Mouse (Mus musculus) limb, embryonic 15.5 days (tissue): ENCODE measurements around the gene Mapk12. TPM values are rescaled to one million over a fixed set of nuclear protein-coding genes. Genes with fewer than 3 reads are reported as not detected.

Experiments
- ATAC-seq: fragments of 200-750 bp; cut with Nextera tagmentation; 2 replicates; pipeline ENCODE4 v1.8.0; 2017; ENCODE audit warnings: low read depth, moderate TSS enrichment; ENCODE audit not compliant: insufficient number of reproducible peaks, low FRiP score, low TSS enrichment
- H3K27ac ChIP-seq: fragments of 300-500 bp; sonication (generic); 2 replicates; pipeline ENCODE4 v1.5.1; 2015; ENCODE audit warnings: moderate library complexity, mild to moderate bottlenecking, inconsistent platforms
- H3K27me3 ChIP-seq: fragments of 300-500 bp; sonication (generic); 2 replicates; pipeline ENCODE4 v1.6.1; 2015; ENCODE audit warnings: inconsistent platforms
- H3K36me3 ChIP-seq: fragments of 300-500 bp; sonication (generic); 2 replicates; pipeline ENCODE4 v1.6.1; 2015; ENCODE audit warnings: inconsistent platforms
- H3K4me1 ChIP-seq: fragments of 300-500 bp; sonication (generic); 2 replicates; pipeline ENCODE4 v1.6.1; 2015; ENCODE audit warnings: inconsistent platforms
- H3K4me2 ChIP-seq: fragments of 300-500 bp; sonication (generic); 2 replicates; pipeline ENCODE4 v1.6.1; 2015; ENCODE audit warnings: mild to moderate bottlenecking, inconsistent platforms
- H3K4me3 ChIP-seq: fragments of 300-500 bp; sonication (generic); 2 replicates; pipeline ENCODE4 v1.5.1; 2015; ENCODE audit warnings: mild to moderate bottlenecking, inconsistent platforms
- H3K9ac ChIP-seq: fragments of 300-500 bp; sonication (generic); 2 replicates; pipeline ENCODE4 v1.6.1; 2015; ENCODE audit warnings: inconsistent platforms
- H3K9me3 ChIP-seq: fragments of 300-500 bp; sonication (generic); 2 replicates; pipeline ENCODE4 v1.6.1; 2016; ENCODE audit warnings: inconsistent platforms
- WGBS: fragments of 180-500 bp; shearing (Covaris S2); methylation state at CpG from one replicate; pipeline ENCODE4 v1.1.7; 2015; 5-methylcytosine and 5-hydroxymethylcytosine counted together
- polyA plus RNA-seq: library from polyadenylated mRNA; unstranded; fragments of >200 nt; fragmentation: Nextera tagmentation; extraction: Ambion mirVana; gene quantifications from 2 replicates; pipeline ENCODE4 v1.2.1, GENCODE M21; 2015

Gene Mapk12
- polyA plus RNA-seq, 1 experiment from 2014 or later, result 7.1 TPM

GRCm38 (mm10) chr15:89169431-89169830, 28.9 kb upstream of the Mapk12 start:
- Histone ChIP-seq H3K9me3 (no peaks in the 10 kb centered on the region), H3K4me3 (peak overlapping the region; percentile 17), H3K4me2 (peak overlapping the region; percentile 40), H3K36me3 (peaks cover 41% of the 10 kb centered on the region), H3K9ac (no peak overlapping the region), H3K27ac (peak overlapping the region; percentile 87), H3K4me1 (peaks cover 52% of the 10 kb centered on the region), H3K27me3 (no peaks in the 10 kb centered on the region)
- WGBS, result 6% methylated on average over 10 of the region's 10 CpGs
- peak; percentile 80 for ATAC-seq

GRCm38 (mm10) chr15:89168922-89169321, 28.4 kb upstream of the Mapk12 start:
- Histone ChIP-seq H3K9me3 (no peaks in the 10 kb centered on the region), H3K36me3 (peaks cover 46% of the 10 kb centered on the region), H3K27me3 (no peaks in the 10 kb centered on the region), H3K4me2 (peak overlapping the region; percentile 40), H3K4me3 (peak overlapping the region; percentile 17), H3K9ac (no peak overlapping the region), H3K27ac (peak overlapping the region; percentile 87), H3K4me1 (peaks cover 47% of the 10 kb centered on the region)
- 29% methylated on average over 10 of the region's 10 CpGs for WGBS
- ATAC-seq, result no peak

GRCm38 (mm10) chr15:89165478-89165877, 25.0 kb upstream of the Mapk12 start:
- H3K27me3 ChIP-seq, result no peaks in the 10 kb centered on the region
- H3K4me3 ChIP-seq, result no peak overlapping the region
- H3K4me1 ChIP-seq, result peaks cover 18% of the 10 kb centered on the region
- ATAC-seq, result no peak
- H3K4me2 ChIP-seq, result no peak overlapping the region
- 90% methylated on average over 12 of the region's 12 CpGs for WGBS
- no peaks in the 10 kb centered on the region for H3K9me3 ChIP-seq
- no peak overlapping the region for H3K9ac ChIP-seq
- H3K27ac ChIP-seq, result no peak overlapping the region
- H3K36me3 ChIP-seq, result peaks cover 80% of the 10 kb centered on the region

GRCm38 (mm10) chr15:89161397-89161796, 20.9 kb upstream of the Mapk12 start:
- Histone ChIP-seq H3K9ac (no peak overlapping the region), H3K4me1 (no peaks in the 10 kb centered on the region), H3K27ac (no peak overlapping the region), H3K4me3 (no peak overlapping the region), H3K36me3 (peaks cover 100% of the 10 kb centered on the region), H3K27me3 (no peaks in the 10 kb centered on the region), H3K9me3 (no peaks in the 10 kb centered on the region), H3K4me2 (no peak overlapping the region)
- no peak for ATAC-seq
- 67% methylated on average over 8 of the region's 9 CpGs for WGBS

DNA sequence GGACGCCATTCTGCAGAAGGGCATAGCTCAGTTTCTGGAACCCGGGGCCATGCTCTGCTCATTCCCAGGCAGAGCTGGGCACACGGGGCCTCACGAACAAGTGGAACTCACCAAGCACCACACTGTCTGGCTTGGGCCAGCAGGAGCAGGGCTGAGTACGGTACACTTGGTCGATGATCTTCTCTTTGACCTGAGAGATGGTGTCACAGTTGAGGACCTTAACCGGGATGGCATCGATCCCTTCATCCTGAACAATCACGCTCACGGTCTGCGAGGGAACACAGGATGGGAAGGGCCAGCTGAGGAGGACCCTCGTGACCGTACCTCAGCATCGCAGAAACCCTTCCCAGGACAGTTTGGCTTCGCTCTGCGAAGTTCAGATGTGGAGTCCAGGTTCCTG, 18.0 kb upstream of the Mapk12 start:
- no peak overlapping the region for H3K9ac ChIP-seq
- H3K9me3 ChIP-seq, result no peaks in the 10 kb centered on the region
- WGBS, result 90% methylated on average over 16 of the region's 16 CpGs
- H3K27ac ChIP-seq, result no peak overlapping the region
- no peak for ATAC-seq
- H3K4me1 ChIP-seq, result no peaks in the 10 kb centered on the region
- H3K4me2 ChIP-seq, result no peak overlapping the region
- H3K36me3 ChIP-seq, result peaks cover 100% of the 10 kb centered on the region
- no peak overlapping the region for H3K4me3 ChIP-seq
- no peaks in the 10 kb centered on the region for H3K27me3 ChIP-seq

- Histone ChIP-seq H3K27me3 (no peaks in the 10 kb centered on the region), H3K4me1 (no peaks in the 10 kb centered on the region), H3K4me2 (no peak overlapping the region), H3K36me3 (peaks cover 97% of the 10 kb centered on the region), H3K9me3 (no peaks in the 10 kb centered on the region), H3K9ac (no peak overlapping the region), H3K27ac (no peak overlapping the region), H3K4me3 (no peak overlapping the region)
- 55% methylated on average over 7 of the region's 7 CpGs for WGBS
- no peak for ATAC-seq
Measured at GRCm38 (mm10) chr15:89157954-89158353, 17.5 kb upstream of the Mapk12 start.

DNA sequence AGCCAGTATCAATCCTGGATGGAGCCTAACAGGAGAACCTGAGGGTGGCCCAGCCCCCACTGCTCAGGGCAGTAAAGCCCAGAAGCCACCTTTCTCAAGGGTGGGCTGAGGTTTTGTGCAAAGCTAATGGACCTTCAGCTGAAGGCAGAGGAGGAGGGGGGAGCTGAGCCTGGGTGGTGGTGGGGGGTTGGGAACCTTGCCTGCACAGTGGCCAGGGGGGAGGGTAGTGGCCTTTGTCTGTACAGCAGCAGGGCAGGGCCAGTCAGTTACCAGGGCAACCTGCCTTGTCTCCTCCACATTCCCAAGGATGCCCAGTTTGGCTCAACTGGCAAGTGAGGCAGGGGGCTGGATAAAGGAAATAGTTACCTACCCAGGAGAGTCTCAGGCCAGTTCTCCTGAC, 11.8 kb upstream of the Mapk12 start:
- ATAC-seq, result no peak
- H3K9ac ChIP-seq, result no peak overlapping the region
- no peak overlapping the region for H3K4me2 ChIP-seq
- H3K4me1 ChIP-seq, result peaks cover 14% of the 10 kb centered on the region
- peaks cover 41% of the 10 kb centered on the region for H3K36me3 ChIP-seq
- H3K9me3 ChIP-seq, result no peaks in the 10 kb centered on the region
- H3K4me3 ChIP-seq, result no peak overlapping the region
- H3K27me3 ChIP-seq, result peaks cover 20% of the 10 kb centered on the region
- H3K27ac ChIP-seq, result no peak overlapping the region

- no peak overlapping the region for H3K9ac ChIP-seq
- no peak overlapping the region for H3K27ac ChIP-seq
- peak overlapping the region; percentile 66 for H3K4me3 ChIP-seq
- peaks cover 36% of the 10 kb centered on the region for H3K27me3 ChIP-seq
- 4% methylated on average over 13 of the region's 13 CpGs for WGBS
- H3K9me3 ChIP-seq, result no peaks in the 10 kb centered on the region
- H3K4me1 ChIP-seq, result peaks cover 28% of the 10 kb centered on the region
- H3K4me2 ChIP-seq, result peak overlapping the region; percentile 97
- no peak for ATAC-seq
- peaks cover 18% of the 10 kb centered on the region for H3K36me3 ChIP-seq
Measured at GRCm38 (mm10) chr15:89150041-89150390, 9.5 kb upstream of the Mapk12 start.

DNA sequence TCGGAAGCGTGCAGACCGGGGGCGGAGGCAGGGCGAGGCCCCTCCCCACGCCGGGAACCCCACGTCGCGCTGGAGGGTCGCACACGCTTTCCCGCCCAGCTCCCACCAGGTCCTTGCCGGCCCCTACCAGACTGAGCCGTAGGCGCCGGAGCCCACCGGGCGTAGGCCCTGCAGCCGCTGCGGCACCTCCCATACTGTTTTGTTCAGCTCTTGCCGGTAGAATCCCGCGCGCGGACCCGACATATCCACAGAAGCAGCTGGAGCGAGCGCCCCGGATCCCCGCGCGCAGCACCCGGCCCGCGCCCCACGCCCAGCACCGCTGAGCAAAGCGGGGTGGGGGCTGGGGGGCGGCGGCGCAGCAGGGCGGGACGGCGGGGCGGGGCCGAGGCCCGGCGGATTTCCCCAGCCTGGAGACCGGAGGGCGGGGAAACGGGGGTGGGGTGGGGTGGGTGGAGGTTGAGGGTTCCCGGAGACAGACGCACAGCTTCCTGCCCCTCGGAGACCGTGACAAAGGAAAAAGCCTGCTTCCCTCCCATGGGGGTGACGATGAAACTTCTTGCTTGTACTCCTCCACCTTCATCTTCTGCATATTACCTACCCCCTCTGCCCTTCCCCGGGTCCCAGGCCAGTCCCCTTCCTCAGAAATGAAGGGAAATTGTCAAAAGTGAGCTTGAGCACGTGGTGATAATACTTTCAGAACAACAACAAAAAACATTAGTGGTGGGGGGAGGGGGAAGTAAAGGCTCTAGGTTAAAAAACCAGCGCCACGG, 9.0 kb upstream of the Mapk12 start, which contains the start of gene Mapk11:
Mapk11 (minus strand) TSS at position 358 of the 770 bp plus-strand sequence.
- no peaks in the 10 kb centered on the region for H3K9me3 ChIP-seq
- ATAC-seq, result peak; percentile 52
- peaks cover 28% of the 10 kb centered on the region for H3K4me1 ChIP-seq
- 0 out of 2 replicates have a peak within 1 kb of the TSS, but pooled peaks have one; percentile 18 for H3K27ac ChIP-seq
- WGBS, result under 1% methylated on average over 51 of the region's 61 CpGs
- H3K4me3 ChIP-seq, result peak within 1 kb of the TSS; percentile 66
- peak within 1 kb of the TSS; percentile 41 for H3K9ac ChIP-seq
- peaks cover 39% of the 10 kb centered on the region for H3K27me3 ChIP-seq
- peak within 1 kb of the TSS; percentile 97 for H3K4me2 ChIP-seq
- peaks cover 12% of the 10 kb centered on the region for H3K36me3 ChIP-seq

DNA sequence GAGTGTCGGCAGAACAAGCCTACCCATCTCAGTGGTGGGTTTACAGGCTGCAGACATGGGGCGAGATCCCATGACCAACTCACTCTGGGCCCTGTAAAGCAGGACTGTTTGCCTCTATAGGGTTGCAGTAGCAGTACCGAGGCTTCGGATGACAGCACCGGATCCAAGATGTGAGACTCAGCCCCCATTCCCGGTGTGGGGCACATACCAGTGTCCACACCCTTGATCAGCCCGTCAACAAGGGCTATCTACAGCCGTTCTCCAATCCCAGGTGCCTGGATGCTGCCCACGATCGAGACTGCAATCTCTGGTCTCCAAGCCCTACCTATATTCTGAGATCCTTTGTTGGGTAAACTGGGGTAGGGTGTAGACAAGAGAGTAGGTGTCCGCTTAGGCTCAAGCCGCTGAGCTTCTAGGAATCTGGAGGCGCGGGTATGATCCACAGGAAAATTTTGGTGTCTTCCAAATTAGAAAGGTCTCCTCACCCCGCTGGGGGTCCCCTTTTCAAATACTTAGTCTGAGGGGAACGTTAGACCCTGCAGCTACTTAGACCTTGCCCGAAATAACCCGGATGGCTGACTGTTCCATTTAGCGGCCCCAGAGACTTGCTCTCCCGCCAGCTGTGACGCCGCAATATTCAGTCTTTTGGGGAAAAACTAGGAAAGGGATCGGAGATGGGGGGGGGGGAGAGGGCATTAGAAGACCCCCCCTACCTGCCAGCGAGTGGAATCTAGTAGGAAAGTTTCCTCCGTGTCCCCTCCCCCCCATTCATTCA, 8.2 kb upstream of the Mapk12 start:
- Histone ChIP-seq H3K4me1 (peaks cover 28% of the 10 kb centered on the region), H3K4me3 (peak overlapping the region; percentile 66), H3K9ac (peak overlapping the region; percentile 41), H3K9me3 (no peaks in the 10 kb centered on the region), H3K4me2 (peak overlapping the region; percentile 97), H3K27me3 (peaks cover 39% of the 10 kb centered on the region), H3K36me3 (peaks cover 5% of the 10 kb centered on the region), H3K27ac (no peak overlapping the region)
- 6% methylated on average over 25 of the region's 25 CpGs for WGBS
- ATAC-seq, result no peak

GRCm38 (mm10) chr15:89147895-89148294, 7.4 kb upstream of the Mapk12 start:
- Histone ChIP-seq H3K27me3 (peaks cover 39% of the 10 kb centered on the region), H3K36me3 (no peaks in the 10 kb centered on the region), H3K4me1 (peaks cover 28% of the 10 kb centered on the region), H3K9me3 (no peaks in the 10 kb centered on the region), H3K4me3 (no peak overlapping the region), H3K4me2 (peak overlapping the region; percentile 55; the same call in 1 of the 2 replicates), H3K27ac (no peak overlapping the region), H3K9ac (no peak overlapping the region)
- ATAC-seq, result no peak
- WGBS, result 51% methylated on average over 4 of the region's 4 CpGs

DNA sequence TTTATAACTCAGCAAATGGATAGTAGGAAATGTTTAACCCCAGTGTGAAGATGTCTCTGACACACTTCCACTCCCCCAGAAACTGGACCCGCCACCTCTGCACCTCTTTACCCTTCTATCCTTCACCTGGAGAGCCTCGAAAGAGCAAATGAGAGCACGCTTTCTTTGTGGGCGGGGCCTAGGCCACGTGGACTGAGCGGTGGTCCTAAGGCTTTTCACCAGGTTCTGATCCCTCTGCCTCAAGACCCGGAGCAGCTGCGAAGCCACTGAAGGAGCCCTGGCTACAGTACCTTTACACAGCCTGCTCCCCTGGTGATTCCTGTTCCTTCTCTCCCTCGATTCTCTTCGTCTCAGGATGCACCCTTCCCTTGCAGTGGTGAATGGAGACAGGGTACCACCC, 7.0 kb upstream of the Mapk12 start:
- H3K4me3 ChIP-seq, result no peak overlapping the region
- H3K27ac ChIP-seq, result no peak overlapping the region
- 23% methylated on average over 10 of the region's 10 CpGs for WGBS
- H3K36me3 ChIP-seq, result no peaks in the 10 kb centered on the region
- ATAC-seq, result no peak
- H3K9ac ChIP-seq, result no peak overlapping the region
- peak overlapping the region; percentile 55 for H3K4me2 ChIP-seq
- no peaks in the 10 kb centered on the region for H3K9me3 ChIP-seq
- peaks cover 28% of the 10 kb centered on the region for H3K4me1 ChIP-seq
- H3K27me3 ChIP-seq, result peaks cover 39% of the 10 kb centered on the region
